Mouse (Mus musculus): ENCODE measurements around the gene Man1c1. TPM values are rescaled to one million over a fixed set of nuclear protein-coding genes. Genes with fewer than 3 reads are reported as not detected.
A peak's percentile ranks its signal among the peaks of the same experiment; 100 is the strongest.

Gene Man1c1
- polyA plus RNA-seq, 1 experiment from 2014 or later: 2.4 TPM

DNA sequence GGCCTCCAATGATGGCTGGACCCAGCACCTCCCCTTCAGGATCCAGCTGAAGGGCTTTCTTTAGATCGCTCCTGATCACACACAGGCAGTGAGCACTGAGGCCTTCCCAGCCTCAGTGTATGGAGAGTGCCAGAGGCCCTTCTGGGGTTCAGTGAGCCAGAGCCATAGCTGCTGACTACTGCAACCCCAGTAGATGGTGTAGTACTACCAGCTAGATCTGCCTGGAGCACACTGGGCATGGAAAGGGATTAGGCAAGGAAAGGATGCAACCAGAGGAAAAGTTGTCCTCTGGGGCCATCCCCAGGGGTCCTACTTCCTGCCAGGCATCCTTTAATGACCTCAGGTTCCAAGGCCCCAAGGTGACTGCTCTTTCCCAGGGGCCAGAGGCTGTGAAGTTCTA, 150.5 kb downstream of the Man1c1 start:
- H3K36me3 ChIP-seq: peaks cover 15% of the 10 kb centered on the region
- no peak overlapping the region for H3K4me3 ChIP-seq
- H3K9ac ChIP-seq: no peak overlapping the region
- H3K9me3 ChIP-seq: peaks cover 9% of the 10 kb centered on the region
- 87% methylated on average over 1 of the region's 1 CpGs for WGBS
- H3K27me3 ChIP-seq: no peaks in the 10 kb centered on the region
- H3K4me1 ChIP-seq: peaks cover 26% of the 10 kb centered on the region
- ATAC-seq (ENCODE audit: insufficient number of reproducible peaks, insufficient read depth, low FRiP score, low TSS enrichment, low read depth): no peak
- no peak overlapping the region for H3K4me2 ChIP-seq
- no peak overlapping the region for H3K27ac ChIP-seq

DNA sequence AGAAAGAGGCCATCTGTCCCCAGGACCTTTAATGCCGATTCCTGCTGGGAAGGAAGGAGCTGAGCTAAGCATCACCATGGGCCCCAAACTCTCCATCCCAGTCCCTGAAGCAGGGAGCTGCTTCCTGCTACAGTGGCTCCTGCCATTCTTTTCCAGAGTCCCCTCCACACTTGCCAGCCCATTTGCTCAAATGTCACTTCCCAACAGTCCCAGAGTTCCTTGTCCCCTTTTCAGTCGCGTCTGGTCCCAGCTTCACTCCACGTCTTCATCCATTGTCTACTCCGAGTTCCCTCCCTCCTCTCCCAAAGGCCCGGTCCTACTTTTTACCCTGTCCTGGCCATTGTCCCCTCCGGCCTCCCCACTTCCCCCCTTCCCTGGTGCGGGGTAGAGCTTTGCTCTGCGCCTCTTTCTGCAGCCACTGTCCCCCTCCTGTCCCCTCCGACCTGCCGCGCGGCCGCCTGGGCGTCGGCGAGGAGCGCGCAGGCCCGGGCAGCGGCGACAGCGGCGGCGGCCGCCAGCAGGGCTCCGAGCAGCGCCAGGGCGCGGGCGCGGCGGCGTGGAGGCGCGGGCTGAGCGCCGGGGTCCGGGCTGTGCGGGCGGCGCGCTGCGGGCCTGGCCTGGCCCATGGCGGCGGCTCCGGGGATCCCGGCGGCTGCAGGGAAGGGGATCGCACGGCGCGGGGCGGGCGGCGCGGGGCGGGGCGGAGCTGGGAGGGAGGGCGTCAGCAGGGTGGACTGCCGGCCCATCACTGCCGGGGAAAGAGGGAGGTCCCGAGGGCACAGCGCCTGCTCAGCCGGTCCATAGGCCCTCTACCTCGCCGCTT, 152.4 kb downstream of the Man1c1 start, which contains the start of gene Selenon:
Selenon (minus strand) TSS at position 673 of the 823 bp plus-strand sequence.
- Histone ChIP-seq H3K36me3 (peaks cover 32% of the 10 kb centered on the region), H3K4me1 (peaks cover 25% of the 10 kb centered on the region), H3K9ac (peak within 1 kb of the TSS; percentile 95), H3K27me3 (no peaks in the 10 kb centered on the region), H3K9me3 (peaks cover 9% of the 10 kb centered on the region), H3K4me2 (peak within 1 kb of the TSS; percentile 73), H3K4me3 (peak within 1 kb of the TSS; percentile 89), H3K27ac (peak within 1 kb of the TSS; percentile 84)
- ATAC-seq (ENCODE audit: insufficient number of reproducible peaks, insufficient read depth, low FRiP score, low TSS enrichment, low read depth): peak; percentile 81
- under 1% methylated on average over 53 of the region's 67 CpGs for WGBS

DNA sequence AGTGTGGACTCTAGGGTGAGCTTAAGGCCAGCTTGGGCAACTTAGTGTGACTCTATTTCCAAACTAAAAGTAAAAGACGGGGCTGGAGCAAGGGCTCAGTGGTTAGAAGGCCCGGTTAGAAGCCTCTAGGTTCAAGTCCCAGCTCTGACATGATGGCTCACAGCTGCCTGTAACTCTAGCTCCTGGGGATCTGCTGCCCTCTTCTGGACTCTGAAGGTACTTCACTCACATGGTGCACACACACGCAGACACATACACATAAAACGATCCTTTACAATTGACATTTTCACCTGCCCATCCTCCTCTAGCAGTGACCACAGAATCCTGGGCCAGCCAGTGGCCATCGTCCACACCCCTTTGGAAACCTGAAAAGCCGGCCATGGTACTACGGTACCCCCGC, 154.2 kb downstream of the Man1c1 start:
- Histone ChIP-seq H3K9me3 (peaks cover 9% of the 10 kb centered on the region), H3K36me3 (peaks cover 50% of the 10 kb centered on the region), H3K27ac (no peak overlapping the region), H3K4me1 (peaks cover 25% of the 10 kb centered on the region), H3K9ac (no peak overlapping the region), H3K4me3 (no peak overlapping the region), H3K27me3 (no peaks in the 10 kb centered on the region), H3K4me2 (no peak overlapping the region)
- ATAC-seq (ENCODE audit: insufficient number of reproducible peaks, insufficient read depth, low FRiP score, low TSS enrichment, low read depth): no peak
- WGBS: 98% methylated on average over 8 of the region's 8 CpGs

DNA sequence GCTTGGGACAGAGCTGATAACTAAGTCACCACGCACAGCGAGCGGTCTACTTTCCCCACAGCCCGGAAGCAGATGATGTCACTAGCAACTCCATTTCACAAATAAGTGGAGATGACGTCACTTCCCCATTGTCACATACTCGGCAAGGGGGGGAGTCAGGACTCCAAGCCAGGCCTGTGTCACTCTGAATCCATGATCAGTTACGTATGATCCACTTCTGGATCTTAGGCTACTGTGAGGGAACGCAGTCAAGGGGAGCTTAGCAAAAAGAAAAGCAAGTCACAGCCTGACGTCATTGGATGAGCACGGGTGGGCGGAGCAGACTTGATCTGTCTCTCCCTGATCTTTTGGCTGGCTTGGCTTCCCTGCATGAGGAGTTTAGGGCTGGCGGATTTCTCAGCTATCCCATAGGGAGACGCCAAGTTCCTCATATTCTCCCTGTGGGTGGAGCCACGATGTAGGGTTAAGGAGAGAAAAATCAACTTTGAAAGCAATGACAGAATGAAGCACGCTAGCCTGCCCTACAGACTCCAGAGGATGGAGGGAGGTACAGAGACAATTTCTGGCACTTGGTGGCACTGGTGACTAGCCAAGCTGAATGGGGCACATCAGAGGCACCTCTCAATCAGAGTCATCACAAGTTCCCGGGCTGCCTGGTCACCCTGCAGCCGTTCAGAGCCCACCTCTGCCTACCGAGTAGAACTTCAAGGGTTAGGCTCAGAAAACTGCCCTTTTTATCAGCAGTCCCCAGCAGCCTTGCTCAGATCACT, 155.7 kb downstream of the Man1c1 start:
- 70% methylated on average over 18 of the region's 18 CpGs for WGBS
- ATAC-seq (ENCODE audit: insufficient number of reproducible peaks, insufficient read depth, low FRiP score, low TSS enrichment, low read depth): no peak
- H3K27ac ChIP-seq: no peak overlapping the region
- H3K9me3 ChIP-seq: peaks cover 9% of the 10 kb centered on the region
- no peak overlapping the region for H3K4me3 ChIP-seq
- H3K4me2 ChIP-seq: no peak overlapping the region
- peaks cover 60% of the 10 kb centered on the region for H3K36me3 ChIP-seq
- H3K4me1 ChIP-seq: peaks cover 25% of the 10 kb centered on the region
- H3K9ac ChIP-seq: no peak overlapping the region
- H3K27me3 ChIP-seq: no peaks in the 10 kb centered on the region

DNA sequence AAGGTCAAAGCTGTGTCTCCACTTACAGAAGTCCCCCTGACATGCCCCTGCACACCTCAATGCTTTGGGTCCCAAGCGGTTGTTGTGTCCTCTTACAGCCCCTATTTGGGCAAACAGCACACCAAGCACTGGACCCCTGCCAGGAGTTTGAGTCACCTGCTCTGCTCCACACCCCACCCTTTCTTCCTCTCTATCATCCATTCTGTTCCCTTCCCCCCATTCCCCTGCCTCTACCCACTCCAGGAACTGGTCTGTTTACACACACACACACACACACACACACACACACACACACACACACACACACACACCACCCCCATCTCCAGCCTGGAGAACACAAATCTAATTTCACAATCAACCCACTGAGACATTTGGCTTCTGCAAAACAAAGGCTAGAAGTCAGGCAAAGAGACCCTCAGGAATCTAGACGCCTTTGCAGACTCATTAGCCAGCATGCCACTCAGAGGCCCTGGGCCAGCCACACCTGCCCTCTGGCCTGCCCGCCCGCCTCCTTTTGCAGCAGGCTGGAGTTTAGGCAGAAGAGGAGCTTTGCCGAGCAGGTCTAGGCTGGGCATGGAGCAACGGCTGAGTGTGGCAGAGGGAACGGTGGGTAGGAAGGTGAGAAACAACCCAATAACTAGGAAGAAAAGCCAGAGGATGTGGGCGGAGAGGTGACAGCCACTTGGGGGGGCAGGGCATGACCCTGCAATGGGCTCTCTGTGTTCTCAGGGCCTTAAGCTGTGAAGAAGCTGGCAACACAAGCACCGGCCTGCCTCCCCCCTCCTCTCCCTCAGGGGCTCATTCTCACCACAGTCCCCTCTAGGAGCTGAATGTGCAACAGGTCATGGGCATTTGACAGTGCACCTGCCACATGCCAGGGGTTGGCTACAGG, 157.0 kb downstream of the Man1c1 start:
- peaks cover 71% of the 10 kb centered on the region for H3K36me3 ChIP-seq
- ATAC-seq (ENCODE audit: insufficient number of reproducible peaks, insufficient read depth, low FRiP score, low TSS enrichment, low read depth): no peak
- WGBS: 71% methylated on average over 9 of the region's 9 CpGs
- H3K27me3 ChIP-seq: no peaks in the 10 kb centered on the region
- H3K4me2 ChIP-seq: no peak overlapping the region
- H3K27ac ChIP-seq: no peak overlapping the region; the same call in 1 of the 2 replicates
- H3K9me3 ChIP-seq: peaks cover 9% of the 10 kb centered on the region
- peaks cover 25% of the 10 kb centered on the region for H3K4me1 ChIP-seq
- 0 out of 2 replicates have a peak overlapping the region, but pooled peaks have one; percentile 16 for H3K9ac ChIP-seq
- H3K4me3 ChIP-seq: no peak overlapping the region

DNA sequence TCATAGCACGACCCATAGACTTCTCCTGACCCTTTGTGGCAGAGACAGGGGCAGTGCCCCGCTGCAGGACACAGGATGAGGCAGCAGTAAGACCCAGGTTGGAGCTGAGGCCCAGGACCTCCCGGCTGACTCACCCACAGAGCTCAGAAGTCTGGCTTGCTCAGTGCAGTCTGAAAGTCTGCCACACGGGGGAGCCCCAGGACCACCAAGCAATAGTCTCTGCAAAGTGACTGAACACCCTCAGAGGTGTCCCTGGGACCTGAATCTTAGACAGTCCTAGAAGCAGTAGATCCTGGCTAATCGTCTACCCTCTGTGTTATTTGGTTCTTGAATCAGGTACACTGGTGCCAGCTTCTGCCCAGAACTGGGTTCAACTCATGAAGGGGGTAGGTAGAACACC, 160.8 kb downstream of the Man1c1 start:
- Histone ChIP-seq H3K4me3 (no peak overlapping the region), H3K36me3 (peaks cover 88% of the 10 kb centered on the region), H3K27ac (no peak overlapping the region), H3K27me3 (no peaks in the 10 kb centered on the region), H3K9me3 (no peaks in the 10 kb centered on the region), H3K9ac (0 out of 2 replicates have a peak overlapping the region, but pooled peaks have one; percentile 49), H3K4me1 (peaks cover 7% of the 10 kb centered on the region; the same call in 1 of the 2 replicates), H3K4me2 (no peak overlapping the region)
- ATAC-seq (ENCODE audit: insufficient number of reproducible peaks, insufficient read depth, low FRiP score, low TSS enrichment, low read depth): no peak
- 7% methylated on average over 5 of the region's 5 CpGs for WGBS

DNA sequence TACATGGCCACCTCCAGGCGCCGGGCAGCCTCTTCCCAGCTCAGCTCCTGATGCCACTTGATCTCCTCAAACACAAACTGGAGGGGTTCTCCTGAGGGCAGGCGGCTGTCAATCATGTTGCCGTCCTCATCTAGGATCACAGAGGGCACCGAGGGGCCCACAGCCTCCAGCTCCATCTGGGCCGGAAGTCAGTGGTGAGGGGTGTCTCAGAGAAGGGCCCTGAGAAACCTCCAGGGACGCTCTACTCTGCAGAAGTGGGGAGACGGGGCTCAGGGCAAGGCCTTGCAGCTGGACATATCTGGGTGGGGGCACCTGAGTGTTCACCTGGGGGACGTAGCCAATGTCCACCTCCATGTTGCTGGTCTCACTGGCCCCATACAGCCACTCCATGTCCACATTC, 161.4 kb downstream of the Man1c1 start:
- no peak for ATAC-seq (ENCODE audit: insufficient number of reproducible peaks, insufficient read depth, low FRiP score, low TSS enrichment, low read depth)
- Histone ChIP-seq H3K4me1 (peaks cover 6% of the 10 kb centered on the region; the same call in 1 of the 2 replicates), H3K36me3 (peaks cover 85% of the 10 kb centered on the region), H3K9ac (0 out of 2 replicates have a peak overlapping the region, but pooled peaks have one; percentile 49), H3K27ac (no peak overlapping the region), H3K4me3 (no peak overlapping the region), H3K9me3 (no peaks in the 10 kb centered on the region), H3K27me3 (no peaks in the 10 kb centered on the region), H3K4me2 (no peak overlapping the region)
- 90% methylated on average over 9 of the region's 9 CpGs for WGBS

DNA sequence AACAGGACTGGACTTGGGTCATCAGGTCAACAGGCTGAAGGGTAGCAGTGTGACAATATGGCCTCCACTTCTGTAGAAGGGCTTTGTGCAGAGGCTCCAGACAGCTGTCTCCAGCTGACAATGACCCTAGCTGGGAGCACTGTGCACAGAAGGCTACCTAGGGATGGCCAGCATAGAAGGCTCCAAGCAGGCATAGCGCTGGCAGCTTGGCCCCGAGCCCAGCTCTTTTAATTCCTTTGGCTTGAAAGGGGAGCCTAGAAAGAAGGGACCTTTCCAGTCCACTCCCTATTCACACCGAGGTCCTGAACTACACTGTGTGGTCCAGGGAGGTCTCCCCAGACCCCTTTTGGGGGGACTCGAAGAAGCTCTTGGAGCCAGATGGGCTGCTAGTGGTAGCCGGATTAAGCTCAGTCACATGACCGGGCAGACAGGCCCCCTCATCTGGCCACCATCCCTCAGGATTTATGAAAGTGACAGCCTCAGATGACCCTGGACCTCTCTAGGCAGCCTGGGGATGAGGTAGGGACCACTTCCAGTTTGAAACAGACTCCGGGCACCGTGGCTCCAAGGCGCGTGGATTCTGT, 165.0 kb downstream of the Man1c1 start:
- Histone ChIP-seq H3K36me3 (peaks cover 51% of the 10 kb centered on the region), H3K27ac (no peak overlapping the region), H3K9me3 (no peaks in the 10 kb centered on the region), H3K4me2 (no peak overlapping the region), H3K4me3 (no peak overlapping the region), H3K4me1 (peaks cover 8% of the 10 kb centered on the region), H3K9ac (no peak overlapping the region), H3K27me3 (no peaks in the 10 kb centered on the region)
- WGBS: 89% methylated on average over 10 of the region's 10 CpGs
- no peak for ATAC-seq (ENCODE audit: insufficient number of reproducible peaks, insufficient read depth, low FRiP score, low TSS enrichment, low read depth)

DNA sequence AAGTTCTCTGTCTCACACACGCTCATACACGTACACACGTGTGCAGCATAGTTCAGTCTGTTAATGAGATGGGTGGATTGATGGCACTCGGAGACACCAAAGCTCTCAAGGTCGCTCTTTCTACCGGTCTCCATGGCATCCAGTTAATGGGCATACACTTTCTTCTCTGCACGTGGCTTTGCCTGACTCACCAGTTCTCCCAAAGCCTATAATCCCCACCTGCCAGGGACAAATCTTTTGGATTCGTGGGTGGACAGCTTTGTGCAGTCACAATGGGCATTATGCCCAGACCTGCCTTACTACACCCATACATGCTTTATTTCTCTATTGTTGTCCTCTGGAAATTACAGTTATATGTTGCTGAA, 168.3 kb downstream of the Man1c1 start:
- no peaks in the 10 kb centered on the region for H3K9me3 ChIP-seq
- H3K27me3 ChIP-seq: no peaks in the 10 kb centered on the region
- peaks cover 35% of the 10 kb centered on the region for H3K36me3 ChIP-seq
- peaks cover 16% of the 10 kb centered on the region for H3K4me1 ChIP-seq
- no peak for ATAC-seq (ENCODE audit: insufficient number of reproducible peaks, insufficient read depth, low FRiP score, low TSS enrichment, low read depth)
- H3K9ac ChIP-seq: peak overlapping the region; percentile 68
- peak overlapping the region; percentile 97 for H3K4me3 ChIP-seq
- H3K27ac ChIP-seq: peak overlapping the region; percentile 87
- peak overlapping the region; percentile 77 for H3K4me2 ChIP-seq
- 16% methylated on average over 8 of the region's 8 CpGs for WGBS

DNA sequence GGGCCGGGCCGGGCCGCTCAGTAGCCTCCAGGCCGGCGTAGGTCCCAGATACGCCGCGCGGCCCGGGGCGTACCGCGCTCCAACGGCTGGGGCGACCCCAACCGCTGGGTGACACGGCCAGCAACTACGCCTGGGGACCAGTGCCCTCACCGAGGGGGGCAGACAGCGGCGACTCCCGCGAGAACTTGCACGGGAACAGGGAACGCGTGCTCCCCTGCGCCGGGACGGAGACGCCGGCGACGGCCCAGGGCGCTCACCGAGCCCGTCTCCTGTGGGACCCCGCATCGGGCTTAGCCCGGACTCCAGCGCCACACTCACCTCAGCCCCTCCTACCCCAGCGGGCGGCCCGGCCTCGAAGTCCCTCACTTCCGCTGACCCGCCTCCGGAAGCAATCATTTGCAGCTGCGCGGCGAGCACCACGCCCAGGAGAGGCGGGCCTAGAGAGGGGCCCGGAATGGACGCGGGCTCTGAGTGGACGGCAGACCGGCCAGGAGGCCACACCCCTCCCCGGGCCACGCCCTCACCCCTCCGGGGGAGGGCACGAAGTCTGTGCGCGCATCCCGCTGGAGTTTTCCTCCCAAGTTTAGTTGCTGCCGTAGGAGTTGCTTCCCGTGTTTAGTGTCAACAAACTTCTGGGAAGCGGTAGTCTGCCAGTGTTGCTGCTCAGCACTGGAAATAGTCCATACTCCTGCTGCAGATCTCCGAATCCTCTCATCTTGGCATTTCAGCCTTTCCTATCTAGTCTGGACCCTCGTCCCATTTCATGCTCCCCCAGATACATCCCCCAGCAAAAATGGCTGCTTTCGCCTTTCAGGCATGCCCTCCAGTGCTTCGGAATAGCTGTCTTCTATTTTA, 168.9 kb downstream of the Man1c1 start, which contains the start of gene Mtfr1l:
Mtfr1l (minus strand) TSS at position 456 of the 855 bp plus-strand sequence.
- no peaks in the 10 kb centered on the region for H3K27me3 ChIP-seq
- H3K36me3 ChIP-seq: peaks cover 35% of the 10 kb centered on the region
- H3K4me2 ChIP-seq: peak within 1 kb of the TSS; percentile 77
- no peaks in the 10 kb centered on the region for H3K9me3 ChIP-seq
- H3K27ac ChIP-seq: peak within 1 kb of the TSS; percentile 87
- peak within 1 kb of the TSS; percentile 89 for H3K9ac ChIP-seq
- H3K4me3 ChIP-seq: peak within 1 kb of the TSS; percentile 97
- H3K4me1 ChIP-seq: peaks cover 16% of the 10 kb centered on the region
- ATAC-seq (ENCODE audit: insufficient number of reproducible peaks, insufficient read depth, low FRiP score, low TSS enrichment, low read depth): peak; percentile 95
- WGBS: under 1% methylated on average over 70 of the region's 71 CpGs

All from embryonic facial prominence, embryonic 13.5 days (tissue).